Mouse (Mus musculus) lung, postnatal 0 days (tissue): ENCODE measurements around the gene Cldn14.

ENCODE experiments used
- CTCF ChIP-seq: IDR thresholded peaks from 2 replicates; pipeline ENCODE4 v1.5.1; 2016; ENCODE audit warnings: antibody characterized with exemption, mild to moderate bottlenecking
- EP300 ChIP-seq: IDR thresholded peaks from 2 replicates; pipeline ENCODE4 v1.6.1; 2016; ENCODE audit warnings: antibody characterized with exemption, mild to moderate bottlenecking, control low read depth

GRCm38 (mm10) chr16:94040485-94040884 is 31.8 kb upstream of the Cldn14 start:
- TF ChIP-seq CTCF (no peak), EP300 (no peak)
